Mouse (Mus musculus) olfactory bulb, adult 2 months (tissue): ENCODE results near the gene Ccdc85b.

Experiments used
- CTCF ChIP-seq: fragments of 200-500 bp; IDR thresholded peaks from 2 replicates; pipeline ENCODE4 v1.5.1; 2012; ENCODE audit warnings: low read depth, mild to moderate bottlenecking, low read length, moderate library complexity; ENCODE audit not compliant: insufficient read depth
- POLR2A ChIP-seq: fragments of 200-500 bp; IDR thresholded peaks from 2 replicates; pipeline ENCODE4 v1.6.1; 2012; ENCODE audit warnings: mild to moderate bottlenecking, low read depth, low read length, moderate library complexity; ENCODE audit not compliant: insufficient read depth

DNA sequence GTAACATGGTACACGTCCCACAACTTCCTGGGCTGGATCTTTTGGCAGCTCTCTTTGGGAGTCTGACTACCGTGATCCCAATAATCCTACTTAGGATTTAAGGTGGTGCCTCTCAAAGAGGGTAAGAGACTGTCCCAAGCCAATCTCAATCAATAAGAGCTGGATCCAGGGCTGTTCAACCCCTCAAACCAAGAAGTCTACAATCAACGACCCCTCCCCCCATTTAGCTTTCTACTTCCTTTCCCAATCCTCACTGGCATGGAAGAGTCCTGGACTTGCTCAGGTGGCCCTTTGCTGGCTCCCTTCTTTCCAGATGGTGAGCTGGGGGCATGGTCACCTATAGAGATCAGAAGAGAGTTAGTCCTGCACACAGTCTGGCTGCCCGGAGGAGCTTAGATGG lies 29.1 kb upstream of the Ccdc85b start:
- no peak for TF ChIP-seq CTCF
- no peak for TF ChIP-seq POLR2A
